Mouse (Mus musculus) kidney, embryonic 15.5 days (tissue): ENCODE data around the gene Kitl. TPM values are rescaled to one million over a fixed set of nuclear protein-coding genes. Genes with fewer than 3 reads are reported as not detected.

Experiments used
- ATAC-seq: fragments of 200-750 bp; cut with Nextera tagmentation; replicated peaks from 2 replicates; pipeline ENCODE4 v1.8.0; 2017; ENCODE audit warnings: moderate TSS enrichment; ENCODE audit not compliant: low FRiP score
- H3K27ac ChIP-seq: fragments of 300-500 bp; sonication (generic); 2 replicates; pipeline ENCODE4 v1.5.1; 2015; ENCODE audit warnings: mild to moderate bottlenecking, inconsistent platforms
- H3K27me3 ChIP-seq: fragments of 300-500 bp; sonication (generic); 2 replicates; pipeline ENCODE4 v1.6.1; 2015; ENCODE audit warnings: inconsistent platforms
- H3K36me3 ChIP-seq: fragments of 300-500 bp; sonication (generic); 2 replicates; pipeline ENCODE4 v1.6.1; 2015; ENCODE audit warnings: inconsistent platforms
- H3K4me1 ChIP-seq: fragments of 300-500 bp; sonication (generic); 2 replicates; pipeline ENCODE4 v1.6.1; 2015; ENCODE audit warnings: inconsistent platforms
- H3K4me2 ChIP-seq: fragments of 300-500 bp; sonication (generic); 2 replicates; pipeline ENCODE4 v1.6.1; 2015; ENCODE audit warnings: moderate library complexity, mild to moderate bottlenecking, inconsistent platforms
- H3K4me3 ChIP-seq: fragments of 300-500 bp; sonication (generic); replicated peaks from 2 replicates; pipeline ENCODE4 v1.5.1; 2015; ENCODE audit warnings: mild to moderate bottlenecking, inconsistent platforms
- H3K9ac ChIP-seq: fragments of 300-500 bp; sonication (generic); 2 replicates; pipeline ENCODE4 v1.6.1; 2015; ENCODE audit warnings: mild to moderate bottlenecking, inconsistent platforms
- H3K9me3 ChIP-seq: fragments of 300-500 bp; sonication (generic); replicated peaks from 2 replicates; pipeline ENCODE4 v1.6.1; 2016; ENCODE audit warnings: inconsistent platforms
- WGBS: fragments of 180-500 bp; shearing (Covaris S2); methylation state at CpG from one replicate; pipeline ENCODE4 v1.1.7; 2015; ENCODE audit warnings: mixed read lengths; 5-methylcytosine and 5-hydroxymethylcytosine counted together
- polyA plus RNA-seq: library from polyadenylated mRNA; unstranded; fragments of >200 nt; fragmentation: Nextera tagmentation; extraction: Ambion mirVana; gene quantifications from 2 replicates; pipeline ENCODE4 v1.2.1, GENCODE M21; 2015

Gene Kitl
- polyA plus RNA-seq, 1 experiment from 2014 or later = 24.3 TPM

DNA sequence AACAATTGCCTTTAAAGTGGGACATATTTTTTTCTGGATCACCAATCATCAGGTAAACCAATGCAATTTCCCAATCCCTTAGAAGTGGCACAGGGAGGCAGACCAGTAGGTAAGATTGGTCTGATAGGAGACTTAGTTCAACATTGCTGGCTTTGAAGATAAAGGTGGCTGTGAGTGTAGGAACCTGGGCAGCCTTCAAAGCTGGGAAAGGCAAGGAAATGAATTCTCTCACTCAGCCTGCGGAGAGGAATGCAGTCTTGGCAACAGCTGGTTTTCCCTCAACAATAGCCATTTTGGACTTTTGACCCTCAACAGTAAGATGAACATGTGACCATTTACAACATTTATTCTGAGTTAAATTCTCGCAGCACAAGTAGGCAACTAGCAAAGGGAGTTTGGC, 1.3 kb upstream of the Kitl start:
- no peak overlapping the region for H3K4me3 ChIP-seq
- peaks cover 36% of the 10 kb centered on the region for H3K4me1 ChIP-seq
- H3K36me3 ChIP-seq = no peaks in the 10 kb centered on the region
- peaks cover 31% of the 10 kb centered on the region for H3K27me3 ChIP-seq
- H3K4me2 ChIP-seq = no peak overlapping the region
- no peaks in the 10 kb centered on the region for H3K9me3 ChIP-seq
- WGBS = 36% methylated on average over 2 of the region's 2 CpGs
- 0 out of 2 replicates have a peak overlapping the region, but pooled peaks have one; percentile 45 for H3K27ac ChIP-seq
- no peak overlapping the region for H3K9ac ChIP-seq
- ATAC-seq = no peak

DNA sequence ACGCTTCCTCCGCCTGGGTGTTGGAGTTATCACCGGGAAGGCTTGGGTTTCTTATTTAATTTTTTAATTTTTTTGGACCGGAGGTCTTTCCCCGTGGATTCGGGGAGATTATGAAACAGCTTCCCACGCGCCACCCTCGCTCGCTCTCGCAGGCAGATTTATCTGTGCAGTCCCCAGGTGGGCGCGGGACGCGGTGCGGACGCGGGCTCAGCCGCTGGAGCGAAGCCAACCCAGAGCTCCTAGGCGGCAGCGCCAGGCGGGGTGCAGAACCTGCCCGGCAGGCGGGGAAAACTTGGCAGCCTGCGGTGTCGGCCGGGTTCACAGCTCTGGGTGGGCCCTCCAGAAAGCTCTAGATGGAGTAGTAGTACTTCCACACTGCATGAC, 888 bp downstream of the Kitl start:
- peak overlapping the region; percentile 96 for H3K4me2 ChIP-seq
- peak overlapping the region; percentile 83 for H3K4me3 ChIP-seq
- peak overlapping the region; percentile 76 for H3K9ac ChIP-seq
- H3K4me1 ChIP-seq = peaks cover 30% of the 10 kb centered on the region
- H3K27me3 ChIP-seq = peaks cover 36% of the 10 kb centered on the region
- WGBS = under 1% methylated on average over 28 of the region's 28 CpGs
- ATAC-seq = peak; percentile 40
- H3K9me3 ChIP-seq = no peaks in the 10 kb centered on the region
- H3K36me3 ChIP-seq = no peaks in the 10 kb centered on the region
- H3K27ac ChIP-seq = peak overlapping the region; percentile 78

DNA sequence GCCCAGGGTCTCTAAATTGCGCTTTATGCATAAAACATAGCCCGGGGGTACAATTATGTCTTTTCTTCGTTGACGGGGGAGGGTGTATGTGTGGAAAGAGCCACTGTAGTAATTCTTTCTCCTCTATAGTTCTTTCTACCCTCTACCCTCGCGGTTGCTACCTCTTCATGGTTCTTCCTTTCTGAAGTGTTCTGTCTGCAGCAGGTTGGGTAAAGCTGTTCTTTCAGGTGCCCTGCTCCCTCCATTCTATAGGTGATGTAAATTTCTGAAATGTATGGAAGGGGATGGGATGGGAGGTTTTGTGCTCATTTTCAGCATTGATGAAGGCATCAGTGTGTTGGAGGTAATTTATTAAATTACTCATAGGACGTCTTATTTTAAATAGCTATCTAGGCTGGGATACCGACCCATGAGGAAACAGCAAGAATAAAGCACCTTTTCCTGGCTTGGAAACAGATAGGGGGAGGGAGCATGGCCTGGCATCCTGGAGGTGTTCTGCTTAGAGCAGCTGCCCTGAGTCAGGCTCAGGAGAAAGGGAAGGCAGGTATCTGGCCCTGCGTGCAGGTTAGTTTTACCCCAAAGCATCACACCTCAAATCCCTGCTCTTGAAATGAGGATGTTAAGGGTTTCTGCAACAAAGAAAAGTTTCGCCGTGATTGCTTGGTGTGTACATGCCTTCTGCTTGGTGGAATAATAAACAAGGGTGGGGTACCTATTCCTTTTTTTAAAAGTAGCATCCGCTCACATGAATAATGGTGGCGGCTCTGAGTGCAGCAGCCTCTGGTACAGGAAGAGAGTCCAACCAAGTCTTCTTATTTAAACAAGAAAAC, 1.7 kb downstream of the Kitl start:
- no peak for ATAC-seq
- Histone ChIP-seq H3K36me3 (peaks cover 6% of the 10 kb centered on the region; the same call in 1 of the 2 replicates), H3K4me3 (peak overlapping the region; percentile 83), H3K27ac (no peak overlapping the region), H3K4me1 (peaks cover 30% of the 10 kb centered on the region), H3K4me2 (peak overlapping the region; percentile 96), H3K27me3 (peaks cover 34% of the 10 kb centered on the region), H3K9me3 (no peaks in the 10 kb centered on the region), H3K9ac (peak overlapping the region; percentile 24; the same call in 1 of the 2 replicates)
- WGBS = 14% methylated on average over 13 of the region's 13 CpGs

DNA sequence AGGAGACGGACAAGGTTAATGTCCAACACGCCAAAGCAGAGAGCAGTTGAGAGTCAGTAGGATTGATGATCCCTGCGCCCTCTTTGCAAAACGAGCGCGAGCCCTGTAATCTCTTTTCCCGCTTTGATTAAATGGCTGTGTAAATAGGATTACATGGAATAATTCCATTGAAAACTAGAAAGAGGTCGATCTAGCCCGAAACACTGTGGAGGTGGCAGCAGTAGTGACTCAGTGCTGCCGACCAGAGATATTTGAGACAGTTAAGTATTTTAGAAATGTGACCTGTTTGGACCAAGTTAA, 2.3 kb downstream of the Kitl start:
- H3K4me2 ChIP-seq = peak overlapping the region; percentile 96
- peak overlapping the region; percentile 83 for H3K4me3 ChIP-seq
- H3K9ac ChIP-seq = peak overlapping the region; percentile 24; the same call in 1 of the 2 replicates
- no peaks in the 10 kb centered on the region for H3K9me3 ChIP-seq
- WGBS = 9% methylated on average over 10 of the region's 10 CpGs
- H3K27ac ChIP-seq = no peak overlapping the region
- H3K4me1 ChIP-seq = peaks cover 30% of the 10 kb centered on the region
- H3K36me3 ChIP-seq = peaks cover 6% of the 10 kb centered on the region; the same call in 1 of the 2 replicates
- ATAC-seq = no peak
- H3K27me3 ChIP-seq = peaks cover 33% of the 10 kb centered on the region

DNA sequence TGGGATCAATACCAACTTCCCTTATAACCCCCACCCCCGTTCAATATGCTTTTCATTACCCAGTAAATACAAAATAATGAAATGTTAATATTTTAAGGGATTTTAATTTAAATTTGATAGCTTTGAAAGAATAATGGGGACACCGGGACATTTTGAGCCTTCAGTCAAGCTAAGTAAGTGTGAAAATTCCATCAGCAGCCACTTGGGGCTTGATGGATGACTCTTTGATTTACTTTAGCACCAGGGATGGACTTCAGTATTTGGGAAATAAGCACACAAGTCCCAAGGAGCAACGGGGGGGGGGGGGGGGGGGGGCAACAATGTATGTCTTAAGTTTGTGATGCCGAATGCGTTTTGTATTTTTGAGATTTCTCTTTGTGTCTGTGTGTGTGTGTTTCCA, 3.1 kb downstream of the Kitl start:
- Histone ChIP-seq H3K36me3 (peaks cover 6% of the 10 kb centered on the region; the same call in 1 of the 2 replicates), H3K4me3 (no peak overlapping the region), H3K4me1 (peaks cover 30% of the 10 kb centered on the region), H3K27me3 (peaks cover 28% of the 10 kb centered on the region), H3K9me3 (no peaks in the 10 kb centered on the region), H3K4me2 (peak overlapping the region; percentile 96), H3K9ac (no peak overlapping the region), H3K27ac (no peak overlapping the region)
- 27% methylated on average over 5 of the region's 5 CpGs for WGBS
- ATAC-seq = no peak

DNA sequence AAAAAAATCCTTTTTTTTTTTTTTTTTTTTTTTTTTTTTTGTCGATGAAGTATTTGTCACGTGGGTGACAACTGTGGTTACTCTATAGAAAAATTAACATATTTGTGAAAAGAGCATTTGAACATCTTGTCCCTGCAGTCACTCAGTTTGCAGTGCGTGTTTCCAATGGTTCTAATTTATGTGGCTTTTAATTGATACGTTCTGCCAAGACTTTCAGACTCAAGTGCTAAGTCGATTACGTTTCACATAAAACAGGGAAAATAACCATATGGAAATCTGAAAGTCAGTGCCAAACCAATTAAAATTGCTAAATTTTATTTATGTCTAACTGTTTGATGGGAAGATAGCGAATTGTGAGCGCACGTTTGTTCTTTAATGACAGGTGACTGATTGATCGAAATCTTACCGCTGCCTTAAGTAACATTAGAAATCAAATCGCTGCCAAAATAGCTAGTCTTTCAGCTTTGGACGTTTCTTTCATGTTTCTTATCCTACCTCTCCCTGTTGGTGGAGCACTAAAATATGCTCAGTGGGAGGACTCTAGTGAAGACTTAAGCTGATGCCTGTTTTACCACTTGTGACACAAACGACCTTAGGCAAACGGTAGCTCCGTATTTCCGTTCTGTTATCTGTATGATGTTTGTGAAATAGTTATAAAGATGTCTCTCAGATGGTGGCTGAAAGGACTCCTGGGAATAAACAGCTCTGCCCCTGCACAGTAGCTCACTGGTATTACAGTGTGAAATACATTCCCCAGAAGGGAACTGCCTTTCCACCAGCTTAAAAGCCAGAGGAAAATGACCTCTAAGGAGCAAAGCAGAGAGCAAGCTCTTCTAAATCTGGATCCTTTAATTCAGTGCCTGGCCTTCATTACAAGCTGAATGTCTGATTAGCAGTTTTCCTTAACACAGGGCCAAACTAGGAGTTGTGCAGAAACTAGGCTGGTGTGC, 4.1 kb downstream of the Kitl start:
- H3K27me3 ChIP-seq = peaks cover 20% of the 10 kb centered on the region
- ATAC-seq = no peak
- no peak overlapping the region for H3K27ac ChIP-seq
- H3K36me3 ChIP-seq = peaks cover 6% of the 10 kb centered on the region; the same call in 1 of the 2 replicates
- H3K9ac ChIP-seq = no peak overlapping the region
- no peak overlapping the region for H3K4me3 ChIP-seq
- 47% methylated on average over 17 of the region's 17 CpGs for WGBS
- H3K9me3 ChIP-seq = no peaks in the 10 kb centered on the region
- peaks cover 25% of the 10 kb centered on the region for H3K4me1 ChIP-seq
- H3K4me2 ChIP-seq = peak overlapping the region; percentile 10; the same call in 1 of the 2 replicates

DNA sequence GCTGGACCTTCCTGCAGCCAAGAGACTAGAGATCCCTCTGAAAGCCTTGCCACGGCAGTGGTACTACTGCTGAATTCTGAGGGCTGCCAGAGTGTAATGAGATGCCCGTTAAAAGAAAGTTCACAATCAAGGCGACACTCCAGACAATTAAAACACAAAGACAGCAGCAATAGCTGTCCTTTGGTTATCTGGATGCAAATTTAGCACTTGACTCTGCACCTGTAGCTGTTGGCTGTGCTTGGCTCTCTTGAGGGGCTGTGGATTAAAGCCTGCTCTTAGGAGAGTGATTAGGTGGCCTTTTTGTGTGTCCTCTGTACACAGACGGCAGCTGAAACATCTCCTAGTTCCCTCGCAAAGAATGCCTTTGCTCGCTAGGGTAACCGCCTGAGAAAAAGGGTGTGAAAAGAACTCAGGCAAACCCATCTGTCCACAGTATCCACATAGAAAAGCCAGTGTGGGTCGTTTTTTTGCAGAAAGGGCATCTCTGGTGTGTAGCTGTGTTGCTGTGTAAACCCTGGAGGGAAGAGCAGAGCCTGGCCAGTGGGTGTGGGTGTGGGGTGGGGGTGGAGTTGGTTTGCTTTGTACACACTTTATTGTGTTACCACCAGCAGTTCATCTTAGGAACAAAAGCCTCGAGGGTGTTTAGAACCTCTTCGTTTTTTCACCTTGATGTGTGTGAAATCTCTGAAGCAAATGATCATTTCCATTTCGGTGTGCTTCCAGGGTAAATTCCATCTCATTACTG, 6.8 kb downstream of the Kitl start:
- H3K9ac ChIP-seq = no peak overlapping the region

DNA sequence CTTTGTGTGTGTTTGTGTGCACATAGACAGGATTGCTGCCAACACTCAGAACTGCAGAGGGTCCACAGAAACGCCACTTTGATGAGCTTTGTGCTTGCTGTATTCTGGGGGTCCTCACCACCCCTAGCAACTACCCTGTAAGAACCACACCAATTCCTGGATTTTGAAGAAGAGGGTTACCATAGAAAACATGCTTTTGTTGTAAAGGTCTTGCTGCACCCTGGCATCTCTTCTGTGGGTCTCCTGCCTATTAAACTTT, 7.3 kb downstream of the Kitl start:
- 70% methylated on average over 1 of the region's 1 CpGs for WGBS
- H3K4me1 ChIP-seq = peaks cover 18% of the 10 kb centered on the region
- peaks cover 9% of the 10 kb centered on the region; the same call in 1 of the 2 replicates for H3K27me3 ChIP-seq
- H3K36me3 ChIP-seq = peaks cover 6% of the 10 kb centered on the region; the same call in 1 of the 2 replicates
- no peak overlapping the region for H3K9ac ChIP-seq
- H3K4me3 ChIP-seq = no peak overlapping the region
- H3K27ac ChIP-seq = no peak overlapping the region
- no peak for ATAC-seq
- no peaks in the 10 kb centered on the region for H3K9me3 ChIP-seq
- H3K4me2 ChIP-seq = no peak overlapping the region

More for the DNA sequence above, 6.8 kb downstream of the Kitl start:
- peaks cover 14% of the 10 kb centered on the region for H3K27me3 ChIP-seq
- peaks cover 22% of the 10 kb centered on the region for H3K4me1 ChIP-seq
- H3K36me3 ChIP-seq = peaks cover 6% of the 10 kb centered on the region; the same call in 1 of the 2 replicates
- no peak overlapping the region for H3K27ac ChIP-seq
- no peak for ATAC-seq
- no peak overlapping the region for H3K4me3 ChIP-seq
- H3K9me3 ChIP-seq = no peaks in the 10 kb centered on the region
- WGBS = 48% methylated on average over 11 of the region's 11 CpGs
- no peak overlapping the region for H3K4me2 ChIP-seq

DNA sequence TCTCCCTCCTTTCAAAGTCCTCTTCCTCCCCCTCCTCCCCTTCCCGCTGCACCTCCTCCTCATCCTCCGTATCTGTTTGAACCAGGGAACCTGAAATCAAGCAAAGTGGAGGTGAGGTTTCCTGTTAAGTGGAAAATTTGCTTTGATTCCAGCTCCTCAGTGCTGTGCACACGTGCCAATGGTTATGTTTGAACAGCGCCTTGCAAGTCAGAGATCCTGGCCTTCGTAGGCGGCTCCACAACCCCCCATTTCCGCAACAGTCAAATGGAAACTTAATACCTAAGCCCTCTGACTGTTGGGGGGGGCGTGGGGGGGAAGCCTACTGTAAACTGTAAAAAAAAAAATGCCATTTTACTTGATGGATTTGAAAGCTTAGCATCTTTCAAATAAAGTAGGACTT, 10.2 kb downstream of the Kitl start:
- no peaks in the 10 kb centered on the region for H3K27me3 ChIP-seq
- 0 out of 2 replicates have a peak, but pooled peaks have one; percentile 56 for ATAC-seq
- no peaks in the 10 kb centered on the region for H3K9me3 ChIP-seq
- no peak overlapping the region for H3K4me3 ChIP-seq
- peaks cover 9% of the 10 kb centered on the region for H3K4me1 ChIP-seq
- no peak overlapping the region for H3K4me2 ChIP-seq
- H3K9ac ChIP-seq = no peak overlapping the region
- peaks cover 6% of the 10 kb centered on the region; the same call in 1 of the 2 replicates for H3K36me3 ChIP-seq
- 44% methylated on average over 8 of the region's 8 CpGs for WGBS
- no peak overlapping the region for H3K27ac ChIP-seq

DNA sequence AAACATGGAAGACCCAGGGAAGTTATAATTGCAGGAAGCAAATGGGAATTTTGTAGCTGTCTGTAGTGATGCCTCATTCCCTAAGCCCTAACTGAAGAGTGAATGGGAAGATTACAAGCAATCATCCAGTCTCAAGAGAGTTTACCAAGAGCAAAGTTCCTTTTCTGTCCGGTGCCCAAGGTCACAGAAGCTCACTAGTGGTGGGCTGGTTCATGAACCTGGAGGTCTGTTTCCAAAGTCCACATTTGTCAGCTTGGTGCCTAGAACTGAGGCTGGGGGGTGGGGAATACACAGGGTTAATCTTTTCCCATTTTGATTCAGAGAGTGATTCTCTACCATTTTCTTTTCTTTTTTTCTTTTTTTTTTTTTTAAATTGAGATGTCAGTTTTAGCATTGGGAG, 11.3 kb downstream of the Kitl start:
- no peaks in the 10 kb centered on the region for H3K9me3 ChIP-seq
- H3K27me3 ChIP-seq = no peaks in the 10 kb centered on the region
- no peak overlapping the region for H3K4me3 ChIP-seq
- no peak overlapping the region for H3K4me2 ChIP-seq
- peaks cover 3% of the 10 kb centered on the region; the same call in 1 of the 2 replicates for H3K36me3 ChIP-seq
- no peak overlapping the region for H3K27ac ChIP-seq
- no peak for ATAC-seq
- 90% methylated on average over 1 of the region's 1 CpGs for WGBS
- H3K4me1 ChIP-seq = peaks cover 20% of the 10 kb centered on the region
- H3K9ac ChIP-seq = no peak overlapping the region

DNA sequence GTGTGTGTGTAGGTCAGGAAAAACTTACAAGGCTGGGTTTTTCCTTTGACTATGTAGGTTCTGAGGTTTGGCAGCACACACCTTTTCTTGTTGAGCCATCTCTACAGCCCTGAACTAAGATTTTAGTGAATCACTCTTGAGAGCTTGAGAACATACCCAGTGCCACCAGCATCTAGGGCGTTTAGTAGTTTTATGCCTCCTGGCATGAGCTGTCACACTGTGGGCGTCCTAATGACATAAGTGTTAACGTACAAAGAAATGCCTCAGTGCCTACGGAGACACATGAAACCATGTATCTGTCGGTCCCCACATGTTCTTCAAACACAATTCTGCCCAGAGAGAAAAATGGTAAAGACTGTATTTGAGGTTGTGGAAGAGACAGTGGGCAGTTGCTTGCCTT, 15.0 kb downstream of the Kitl start:
- Histone ChIP-seq H3K27ac (no peak overlapping the region), H3K9me3 (no peaks in the 10 kb centered on the region), H3K4me2 (no peak overlapping the region), H3K36me3 (no peaks in the 10 kb centered on the region), H3K4me3 (no peak overlapping the region), H3K4me1 (peaks cover 18% of the 10 kb centered on the region), H3K9ac (no peak overlapping the region), H3K27me3 (no peaks in the 10 kb centered on the region)
- 60% methylated on average over 5 of the region's 5 CpGs for WGBS
- no peak for ATAC-seq
